Mouse (Mus musculus): ENCODE data around the gene Usp3. TPM values are rescaled to one million over a fixed set of nuclear protein-coding genes. Genes with fewer than 3 reads are reported as not detected.

Gene Usp3
- polyA plus RNA-seq, 1 experiment from 2014 or later = 106 TPM

Other genes with a start within 250 kb of the Usp3 start
- 24.1 and 25.2 TPM in 2 replicates for gene Herc1, start 242.7 kb downstream of the Usp3 start, polyA plus RNA-seq (2014; fragmentation: Nextera tagmentation; extraction: Ambion mirVana)
- 1.6 and 1.9 TPM in 2 replicates for gene Fbxl22, start 78.5 kb downstream of the Usp3 start, polyA plus RNA-seq (2014; fragmentation: Nextera tagmentation; extraction: Ambion mirVana)
- gene Car12, start 120.5 kb upstream of the Usp3 start, polyA plus RNA-seq (2014; fragmentation: Nextera tagmentation; extraction: Ambion mirVana) = 2.3 and 2.9 TPM in 2 replicates
- 12.7 and 13.3 TPM in 2 replicates for gene Aph1b, start 202.3 kb upstream of the Usp3 start, polyA plus RNA-seq (2014; fragmentation: Nextera tagmentation; extraction: Ambion mirVana)
- gene Gm10647, start 203.9 kb upstream of the Usp3 start, polyA plus RNA-seq (2014; fragmentation: Nextera tagmentation; extraction: Ambion mirVana) = 0.10 and 0.11 TPM in 2 replicates
- 1.8 and 3.1 TPM in 2 replicates for gene Aph1c, start 241.6 kb upstream of the Usp3 start, polyA plus RNA-seq (2014; fragmentation: Nextera tagmentation; extraction: Ambion mirVana)

All from embryonic facial prominence, embryonic 11.5 days (tissue).